Comparison of ENCODE assay signal across 9 mouse cellular contexts in the genomic region with DNA sequence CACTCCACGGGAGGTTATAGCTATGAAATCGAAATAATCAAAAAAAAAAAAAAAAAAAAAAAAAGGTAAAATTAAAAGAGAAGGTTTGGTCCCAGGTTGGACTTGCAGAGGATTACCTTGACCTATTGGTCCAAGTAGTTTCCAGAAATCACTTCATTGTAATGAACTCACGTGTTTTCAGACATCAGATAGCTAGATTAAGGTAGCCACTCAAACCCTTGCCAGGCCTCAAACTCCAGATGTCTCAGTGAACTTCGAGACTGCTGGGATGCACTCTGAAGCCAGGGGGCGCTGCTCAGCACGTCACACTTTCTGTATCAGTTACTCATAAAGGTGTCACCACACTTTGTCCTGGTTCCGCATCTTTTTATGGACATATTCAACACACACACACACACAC. TPM values are rescaled to one million over a fixed set of nuclear protein-coding genes. Genes with fewer than 3 reads are reported as not detected.
DNase-seq lines count a peak whose midpoint lies in the region; ATAC-seq and TF ChIP-seq lines count a peak whose summit lies in the region.
"Had no signal": no experiment of that assay in that cellular context is flagged by ENCODE, and none has a peak within 500 bp of the region (broad histone marks: within the 10 kb centered on the region; RNA-seq: fewer than 3 reads in every experiment).

No protein-coding gene starts in this region.

- H3K36me3 ChIP-seq in hindbrain, embryonic 11.5 days (ENCODE audit: control insufficient read depth, insufficient read depth, low read length), result no peaks in the 10 kb centered on the region
- no peaks in the 10 kb centered on the region for H3K36me3 ChIP-seq in hindbrain, embryonic 12.5 days
- H3K36me3 ChIP-seq in E14TG2a.4 (ENCODE audit: insufficient read depth, low read length), result no peaks in the 10 kb centered on the region

- no peak overlapping the region for H3K9ac ChIP-seq in hindbrain, embryonic 11.5 days (ENCODE audit: low read depth, low read length)
- H3K9ac ChIP-seq in hindbrain, embryonic 12.5 days, result no peak overlapping the region

- H3K4me3 ChIP-seq in hindbrain, embryonic 11.5 days (ENCODE audit: low read depth, low read length), result no peak overlapping the region
- no peak overlapping the region for H3K4me3 ChIP-seq in hindbrain, embryonic 12.5 days
- H3K4me3 ChIP-seq in E14TG2a.4 (replicated peaks; ENCODE audit: low read length), result no peak overlapping the region

- H3K4me1 ChIP-seq in hindbrain, embryonic 11.5 days (replicated peaks; ENCODE audit: control insufficient read depth, insufficient read depth, low read length), result no peaks in the 10 kb centered on the region
- peaks cover 3% of the 10 kb centered on the region; the same call in 1 of the 2 replicates for H3K4me1 ChIP-seq in hindbrain, embryonic 12.5 days
- H3K4me1 ChIP-seq in E14TG2a.4 (replicated peaks; ENCODE audit: low read depth, low read length), result peaks cover 33% of the 10 kb centered on the region

- no peak for ATAC-seq in hindbrain, embryonic 11.5 days (ENCODE audit: low FRiP score)
- ATAC-seq in hindbrain, embryonic 12.5 days (ENCODE audit: low FRiP score), result no peak
- ATAC-seq in megakaryocyte, adult 5-6 weeks (ENCODE audit: poor library complexity, severe bottlenecking), result peak; percentile 85

- peak; percentile 72 for TF ChIP-seq CTCF in E14TG2a.4 (conservative IDR thresholded peaks at IDR 0.05; ENCODE audit: low read length)

- no peak overlapping the region for H3K27ac ChIP-seq in hindbrain, embryonic 11.5 days (ENCODE audit: low read depth, low read length)
- no peak overlapping the region for H3K27ac ChIP-seq in hindbrain, embryonic 12.5 days

- DNase-seq in hindbrain, embryonic 11.5 days (ENCODE audit: low spot score), result peak; percentile 10
- peak; percentile 44 for DNase-seq in c-Kit-positive CD71-positive TER-119-negative erythroid progenitor cells, embryonic 14.5 days (ENCODE audit: low read depth)
- no peak for DNase-seq in right cerebral cortex, postnatal 10 days (ENCODE audit: low spot score in 2 of 2)
- no peak for DNase-seq in urinary bladder, postnatal 36 days (ENCODE audit: low spot score in 2 of 2)
- no peak for DNase-seq in heart, postnatal 4 days

- 58% methylated on average over 7 of the region's 7 CpGs for WGBS in hindbrain, embryonic 11.5 days
- 59% methylated on average over 7 of the region's 7 CpGs for WGBS in hindbrain, embryonic 12.5 days

- H3K9me3 ChIP-seq in hindbrain, embryonic 11.5 days (ENCODE audit: control insufficient read depth, low read length), result no peaks in the 10 kb centered on the region
- H3K9me3 ChIP-seq in hindbrain, embryonic 12.5 days (replicated peaks), result no peaks in the 10 kb centered on the region
- H3K9me3 ChIP-seq in E14TG2a.4 (ENCODE audit: low read length), result no peaks in the 10 kb centered on the region

- H3K27me3 ChIP-seq in hindbrain, embryonic 11.5 days (ENCODE audit: control insufficient read depth, insufficient read depth, low read length), result no peaks in the 10 kb centered on the region
- 0 out of 2 replicates have a peak, but pooled peaks cover 3% of the 10 kb centered on the region for H3K27me3 ChIP-seq in hindbrain, embryonic 12.5 days
- no peaks in the 10 kb centered on the region for H3K27me3 ChIP-seq in E14TG2a.4 (ENCODE audit: insufficient read depth, low read length)

- H3K4me2 ChIP-seq in hindbrain, embryonic 11.5 days (replicated peaks; ENCODE audit: low read depth, low read length), result no peak overlapping the region
- H3K4me2 ChIP-seq in hindbrain, embryonic 12.5 days (replicated peaks), result no peak overlapping the region

RNA-seq across cellular contexts. Expression of a gene that starts 27.5 kb away (rescaled TPM):
- 291 and 446 TPM in 2 replicates for polyA plus RNA-seq in hindbrain, embryonic 11.5 days (2014; fragmentation: Nextera tagmentation; extraction: Ambion mirVana)
- polyA plus RNA-seq in hindbrain, embryonic 12.5 days (2016; fragmentation: Nextera tagmentation; extraction: Ambion mirVana), result 587 and 684 TPM in 2 replicates
- total RNA-seq in megakaryocyte, adult 5-6 weeks (2015), result 248 and 262 TPM in 2 replicates
- 673 and 674 TPM in 2 replicates for total RNA-seq in megakaryocyte, adult 5-6 weeks (2017)
- total RNA-seq in heart, postnatal 4 days (2021), result 100 to 1,000 TPM; 317 to 328 TPM

RNA-seq across cellular contexts. Expression of a gene that starts 50.7 kb away (rescaled TPM):
- 0.51 and 0.63 TPM in 2 replicates for polyA plus RNA-seq in hindbrain, embryonic 11.5 days (2014; fragmentation: Nextera tagmentation; extraction: Ambion mirVana)
- polyA plus RNA-seq in hindbrain, embryonic 12.5 days (2016; fragmentation: Nextera tagmentation; extraction: Ambion mirVana), result 0.45 and 0.65 TPM in 2 replicates
- not detected in 2 replicates for total RNA-seq in megakaryocyte, adult 5-6 weeks (2015)
- not detected in 2 replicates for total RNA-seq in megakaryocyte, adult 5-6 weeks (2017)
- not detected for total RNA-seq in heart, postnatal 4 days (2021)
- polyA plus RNA-seq: large intestine, adult 2 months had no signal

Comparison
In these comparisons a context has a peak if more than half of its experiments do, and no peak if none do; other contexts are left out.
1. DNase-seq: peak in hindbrain, embryonic 11.5 days (single experiment) and c-Kit-positive CD71-positive TER-119-negative erythroid progenitor cells, embryonic 14.5 days (single experiment); none in right cerebral cortex, postnatal 10 days (0 of 2), urinary bladder, postnatal 36 days (0 of 2) and heart, postnatal 4 days (single experiment).